Mouse (Mus musculus) Patski (cell line): ENCODE measurements around the gene Ell2. TPM values are rescaled to one million over a fixed set of nuclear protein-coding genes. Genes with fewer than 3 reads are reported as not detected.

Source experiments
- ATAC-seq: fragments of 100-300 bp; one replicate; pipeline ENCODE4 v1.8.0; 2021
- CTCF ChIA-PET: fragments of 350-600 bp; sonication (Branson Sonifier 250); formaldehyde crosslinking; loops from one replicate; lab custom pipeline; 2022; ENCODE audit warnings: inconsistent platforms; lab: Charles Lee
- POLR2A ChIA-PET: fragments of 350-600 bp; sonication (Branson Sonifier 250); formaldehyde crosslinking; loops from one replicate; lab custom pipeline; 2022; ENCODE audit warnings: antibody characterized with exemption, inconsistent platforms; lab: Charles Lee
- DNase-seq: peaks from one replicate; pipeline ENCODE4 v3.0.0-alpha.2; 2011; ENCODE audit warnings: low read depth, low spot score
- H3K27me3 ChIP-seq: fragments of 371-371 bp; one replicate; pipeline ENCODE4 v1.5.1; 2021
- CTCF ChIP-seq: fragments of 100-300 bp; IDR thresholded peaks from one replicate; pipeline ENCODE4 v1.5.1; 2021
- in situ Hi-C: fragments of 300-500 bp; cut with MboI; formaldehyde crosslinking; loops from 3 replicates; pipeline ENCODE4 v1.11.1; 2018; ENCODE audit warnings: low pct_unique_long_range_greater_than_20kb, mixed read lengths
- polyA plus RNA-seq: library from polyadenylated mRNA; unstranded; gene quantifications from one replicate; pipeline ENCODE4 v1.2.3, GENCODE M21; 2021

Ell2 gene
- polyA plus RNA-seq, 1 experiment from 2014 or later = 11.6 TPM

DNA sequence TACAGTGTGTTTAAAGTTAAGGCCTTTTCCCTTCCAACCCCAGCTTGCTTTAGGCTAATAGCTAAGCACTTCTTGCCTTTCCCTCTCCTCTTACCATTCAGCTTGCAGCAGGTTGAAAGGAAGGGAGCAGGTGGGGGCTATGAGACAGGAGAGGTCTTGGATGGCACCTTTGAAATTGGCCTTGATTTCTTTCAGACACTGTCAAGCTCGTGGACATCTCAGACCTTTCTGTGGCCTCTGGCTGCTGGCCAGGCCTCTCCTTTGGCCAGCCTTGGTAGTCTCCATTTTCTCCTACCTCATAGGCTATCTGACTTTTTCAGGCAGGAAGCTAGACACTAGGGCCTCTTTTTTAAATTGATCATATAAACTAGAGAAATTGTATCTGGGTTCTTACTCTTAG, 70.1 kb downstream of the Ell2 start:
- CTCF ChIA-PET = interaction anchor here (1.1 to 1.3 kb wide), 2 partner anchors 8 to 42 kb away, joined by 3 to 5 read pairs; no protein-coding TSS in a partner anchor
- H3K27me3 ChIP-seq = no peaks in the 10 kb centered on the region
- no peak for ATAC-seq
- POLR2A ChIA-PET = no interaction called here
- in situ Hi-C loops = no loop called here
- DNase-seq = no peak
- TF ChIP-seq CTCF = no peak

DNA sequence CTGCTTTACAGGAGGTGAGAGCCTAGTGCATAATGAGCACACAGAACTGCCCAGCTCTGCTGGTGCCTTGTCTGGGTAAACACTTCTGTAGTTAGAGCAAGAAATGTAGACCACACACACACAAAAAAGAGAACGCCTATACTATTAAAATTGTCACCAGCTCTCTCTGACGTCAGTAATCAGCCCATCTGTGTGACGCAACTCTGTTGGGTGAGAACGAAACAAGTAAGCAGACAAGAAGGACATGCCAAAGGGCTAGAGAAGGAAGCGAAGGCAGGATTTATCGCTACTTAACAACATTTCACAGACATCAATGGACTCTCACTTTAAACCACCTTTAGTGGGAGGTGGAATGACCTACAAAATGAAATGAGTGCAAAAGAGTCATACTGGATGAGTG, 71.6 kb downstream of the Ell2 start:
- no peak for ATAC-seq
- H3K27me3 ChIP-seq = no peaks in the 10 kb centered on the region
- DNase-seq = no peak
- TF ChIP-seq CTCF = no peak
- ChIA-PET POLR2A (no interaction called here), CTCF (no interaction called here)
- in situ Hi-C loops = no loop called here

DNA sequence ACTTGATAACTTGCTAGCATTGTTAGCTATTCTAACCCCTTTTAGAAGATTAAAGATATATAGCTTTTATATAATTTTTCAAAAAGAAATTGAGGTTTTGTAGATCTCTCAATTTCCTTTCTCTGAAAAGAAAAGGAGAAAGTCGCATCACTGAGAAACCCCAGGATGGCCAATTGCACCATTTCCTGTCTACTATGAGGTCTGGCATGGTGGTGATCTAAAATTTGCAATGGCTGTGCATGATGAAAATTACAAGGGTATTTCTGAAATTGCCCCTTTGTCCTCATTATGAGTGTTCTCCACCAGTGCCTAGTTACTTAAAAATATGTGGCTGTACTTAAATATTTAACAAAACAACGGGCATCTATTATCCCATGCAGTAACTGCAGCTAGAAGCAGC, 72.6 kb downstream of the Ell2 start:
- in situ Hi-C loops = no loop called here
- DNase-seq (no peak), ATAC-seq (no peak)
- no peaks in the 10 kb centered on the region for H3K27me3 ChIP-seq
- no peak for TF ChIP-seq CTCF
- ChIA-PET POLR2A (interaction anchor here (1.0 kb wide), 1 partner anchor 61 kb away, joined by 3 read pairs; no protein-coding TSS in a partner anchor), CTCF (no interaction called here)

DNA sequence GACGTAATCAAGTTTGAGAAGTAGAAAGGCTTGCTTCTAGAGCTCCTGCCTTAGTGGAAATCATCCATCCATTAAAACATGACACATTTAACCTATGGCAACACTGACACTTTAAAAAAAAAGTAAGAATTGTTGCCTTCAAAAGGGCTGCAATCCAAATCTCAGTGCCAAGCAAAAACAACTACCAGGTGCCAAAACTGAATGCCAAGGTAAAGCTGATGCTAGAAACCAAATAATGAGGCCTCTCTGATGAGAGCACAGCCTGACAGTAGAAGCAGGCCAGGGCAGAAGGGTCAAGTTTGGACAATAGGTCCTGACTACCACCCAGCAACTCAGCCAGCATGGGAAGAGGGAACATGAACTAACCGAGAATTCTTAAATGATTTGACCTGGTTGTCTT, 73.5 kb downstream of the Ell2 start:
- CTCF ChIA-PET = no interaction called here
- no peak for ATAC-seq
- TF ChIP-seq CTCF = no peak

DNA sequence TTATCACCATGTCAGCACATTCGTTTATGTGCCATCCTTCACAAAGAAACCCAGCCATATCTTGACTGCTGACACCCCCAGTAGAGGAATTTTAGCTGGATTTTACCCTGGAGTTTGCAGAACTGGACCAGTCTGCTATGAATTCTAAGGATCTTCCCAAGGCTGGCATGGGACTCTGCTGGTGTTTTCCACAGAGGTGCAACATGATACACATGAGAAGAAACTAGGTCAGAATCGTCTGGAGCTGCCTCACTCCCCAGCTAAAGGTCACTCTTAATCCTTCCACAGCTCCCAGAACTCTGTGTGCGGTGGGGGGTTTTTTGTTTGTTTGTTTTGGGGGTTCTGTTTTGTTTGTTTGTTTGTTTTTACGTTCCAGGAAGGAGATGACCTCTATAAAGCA, 79.2 kb downstream of the Ell2 start:
- POLR2A ChIA-PET = interaction anchor here (0.6 kb wide), 1 partner anchor 1947 kb away, joined by 3 read pairs; no protein-coding TSS in a partner anchor
- CTCF ChIA-PET = interaction anchor here (1.0 to 1.4 kb wide), 3 partner anchors 9 to 56 kb away, joined by 4 read pairs; no protein-coding TSS in a partner anchor
- in situ Hi-C loops = no loop called here
- no peak for DNase-seq
- no peaks in the 10 kb centered on the region for H3K27me3 ChIP-seq
- ATAC-seq = no peak
- no peak for TF ChIP-seq CTCF

More for the DNA sequence above, 73.5 kb downstream of the Ell2 start:
- in situ Hi-C loops = no loop called here
- no peak for DNase-seq
- no peaks in the 10 kb centered on the region for H3K27me3 ChIP-seq
- POLR2A ChIA-PET = no interaction called here

DNA sequence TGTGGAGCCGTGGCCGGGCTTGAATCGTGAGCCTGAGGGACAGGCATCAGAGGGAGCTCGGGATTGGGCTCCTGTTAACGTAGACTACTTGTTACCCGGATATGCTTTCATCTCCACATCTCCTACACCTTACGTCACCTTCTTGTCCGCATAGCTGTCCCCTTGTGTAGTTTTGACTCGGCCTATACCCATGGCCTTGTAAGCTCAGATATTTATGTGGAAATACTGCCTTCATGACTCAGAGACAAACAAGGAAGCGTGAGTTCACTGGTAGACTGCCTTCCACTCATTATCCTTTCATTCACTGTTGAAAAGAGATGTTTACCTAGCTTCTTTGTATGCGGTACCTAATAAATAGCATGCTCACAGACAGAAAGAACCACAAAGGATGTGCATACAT, 79.7 kb downstream of the Ell2 start:
- TF ChIP-seq CTCF = no peak
- ATAC-seq (no peak), DNase-seq (no peak)
- in situ Hi-C loops = no loop called here
- CTCF ChIA-PET = interaction anchor here (1.0 to 1.4 kb wide), 3 partner anchors 9 to 55 kb away, joined by 4 read pairs; no protein-coding TSS in a partner anchor
- POLR2A ChIA-PET = no interaction called here
- H3K27me3 ChIP-seq = no peaks in the 10 kb centered on the region

DNA sequence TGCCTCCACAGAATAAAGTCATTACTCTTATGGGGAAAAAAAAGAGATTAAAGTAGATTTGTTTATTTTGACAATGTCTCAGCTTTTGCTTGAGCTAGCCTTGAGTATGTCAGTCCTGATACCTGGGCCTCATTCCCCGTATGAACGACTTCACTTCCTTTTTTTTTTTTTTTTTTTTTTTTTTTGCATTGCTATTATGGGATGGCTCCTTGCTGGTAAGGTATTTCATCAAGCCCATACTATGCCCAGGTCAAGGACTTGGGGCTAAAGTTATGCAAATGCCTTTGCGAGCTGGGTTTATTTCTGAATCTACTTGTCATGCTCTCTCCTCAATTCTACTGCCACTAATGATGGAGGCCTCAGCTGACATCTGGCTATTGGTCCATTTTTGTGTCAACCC, 80.8 kb downstream of the Ell2 start:
- ATAC-seq (no peak), DNase-seq (no peak)
- TF ChIP-seq CTCF = no peak
- ChIA-PET CTCF (interaction anchor here (1.3 kb wide), 1 partner anchor 560 kb away, joined by 3 read pairs; no protein-coding TSS in a partner anchor), POLR2A (no interaction called here)
- in situ Hi-C loops = no loop called here
- H3K27me3 ChIP-seq = no peaks in the 10 kb centered on the region

DNA sequence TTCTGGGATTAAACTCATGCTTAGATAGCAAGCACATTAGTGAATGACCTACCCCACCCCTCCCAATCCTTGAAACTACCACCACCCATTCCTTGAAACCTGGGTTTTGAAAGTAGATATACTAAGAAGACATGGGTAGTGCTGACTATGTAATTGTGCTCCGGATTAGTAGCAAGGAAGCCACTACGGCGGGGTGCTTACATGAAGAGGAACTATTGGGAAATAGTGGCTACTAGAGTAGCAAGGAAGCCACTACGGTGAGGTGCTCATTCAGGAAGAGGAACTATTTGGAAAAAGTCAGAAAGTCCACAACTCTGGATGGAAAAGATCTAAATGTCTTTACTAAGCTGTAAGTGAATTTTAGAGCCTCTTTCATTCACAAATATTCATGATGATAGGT, 81.6 kb downstream of the Ell2 start:
- no peak for ATAC-seq
- no peak for TF ChIP-seq CTCF
- CTCF ChIA-PET = interaction anchor here (1.4 kb wide), 1 partner anchor 10 kb away, joined by 3 read pairs; no protein-coding TSS in a partner anchor
- POLR2A ChIA-PET = no interaction called here
- in situ Hi-C loops = no loop called here
- no peaks in the 10 kb centered on the region for H3K27me3 ChIP-seq
- no peak for DNase-seq

DNA sequence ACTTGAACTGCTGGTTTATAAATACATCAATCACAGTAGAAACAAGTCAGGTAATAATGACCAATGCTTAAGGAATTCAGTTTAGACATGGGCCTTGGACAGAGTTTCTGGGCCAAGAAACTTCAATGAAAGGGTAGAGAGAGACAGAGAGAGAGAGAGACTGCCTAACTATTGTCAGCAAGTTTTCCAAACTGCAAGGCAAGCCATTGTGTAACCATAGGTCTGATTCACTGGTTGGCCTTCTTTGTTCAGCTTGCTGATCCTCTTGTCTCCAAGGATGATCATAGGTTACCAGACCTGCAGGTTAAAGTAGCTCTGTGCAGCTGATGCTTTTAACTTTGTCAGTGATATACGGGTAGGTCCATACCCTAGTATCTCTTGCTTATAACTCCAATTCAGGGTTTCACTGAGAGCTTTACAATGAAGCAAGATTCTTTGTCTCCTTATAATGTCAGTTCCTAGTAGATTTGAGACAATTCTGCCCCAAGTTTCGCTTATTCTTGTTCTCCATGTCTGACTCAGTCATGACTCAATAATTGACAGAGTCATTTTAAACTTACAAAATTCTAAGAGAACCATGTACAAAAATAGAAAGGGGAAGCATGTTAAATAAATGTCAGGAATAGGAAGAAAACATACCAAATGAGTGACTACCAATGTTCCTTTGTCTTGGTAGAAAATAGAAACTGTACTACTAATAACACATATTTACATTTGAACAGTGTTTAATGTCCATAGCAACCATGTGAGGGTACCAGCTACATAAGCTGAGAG, 82.7 kb downstream of the Ell2 start:
- DNase-seq (no peak), ATAC-seq (peak; percentile 70)
- POLR2A ChIA-PET = no interaction called here
- no peaks in the 10 kb centered on the region for H3K27me3 ChIP-seq
- TF ChIP-seq CTCF = no peak
- CTCF ChIA-PET = interaction anchor here (1.4 kb wide), 1 partner anchor 9 kb away, joined by 3 read pairs; no protein-coding TSS in a partner anchor
- in situ Hi-C loops = no loop called here

DNA sequence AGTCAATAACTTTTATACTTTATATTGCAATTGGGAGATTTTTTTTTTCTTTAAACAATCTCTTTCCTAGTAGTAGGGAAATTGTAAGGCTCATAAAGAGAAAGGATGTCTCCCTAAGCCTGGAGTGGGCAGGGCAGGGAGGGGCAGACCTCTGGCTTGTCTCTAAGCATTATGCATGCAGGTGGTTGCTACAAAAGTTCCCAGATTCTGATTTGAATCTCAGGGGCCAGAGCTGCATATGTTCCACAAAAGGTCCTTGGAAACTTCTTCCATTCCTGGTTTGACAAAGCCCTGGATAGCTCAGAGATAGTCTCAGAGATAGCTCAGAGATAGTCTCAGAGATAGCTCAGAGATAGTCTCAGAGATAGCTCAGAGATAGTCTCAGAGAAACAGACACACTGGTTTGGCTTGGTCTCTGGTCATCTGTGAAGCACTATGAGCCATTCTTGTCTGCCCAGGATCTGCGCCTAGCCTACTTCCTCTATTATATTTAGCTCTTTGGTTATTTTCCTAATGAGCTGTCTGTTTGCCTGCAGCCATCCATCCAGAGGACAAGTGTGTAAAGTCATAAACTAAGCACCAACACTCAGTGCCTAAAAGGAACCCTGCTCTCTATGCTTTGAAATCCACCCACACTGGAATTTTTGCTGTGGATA, 84.1 kb downstream of the Ell2 start:
- POLR2A ChIA-PET = no interaction called here
- TF ChIP-seq CTCF = no peak
- CTCF ChIA-PET = interaction anchor here (1.1 kb wide), 1 partner anchor 16 kb away, joined by 3 read pairs; no protein-coding TSS in a partner anchor
- DNase-seq = no peak
- ATAC-seq = no peak
- in situ Hi-C loops = no loop called here
- H3K27me3 ChIP-seq = no peaks in the 10 kb centered on the region
